Mouse (Mus musculus) liver (tissue): ENCODE data around the gene Olfr785.
"Not testable (repeated sequence)": the region's sequence is repeated elsewhere in the genome, so short reads cannot be mapped to it uniquely, and the experiment has no call there.

Source experiments
- DNase-seq: peaks from one replicate; pipeline ENCODE4 v3.0.0-alpha.2; 2020; ENCODE audit warnings: mixed read lengths

Gene Olfr785

GRCm38 (mm10) chr10:129405126-129405525 is at the start of gene Olfr785:
Olfr785 (plus strand) TSS chr10:129405426.
- DNase-seq: no peak

DNA sequence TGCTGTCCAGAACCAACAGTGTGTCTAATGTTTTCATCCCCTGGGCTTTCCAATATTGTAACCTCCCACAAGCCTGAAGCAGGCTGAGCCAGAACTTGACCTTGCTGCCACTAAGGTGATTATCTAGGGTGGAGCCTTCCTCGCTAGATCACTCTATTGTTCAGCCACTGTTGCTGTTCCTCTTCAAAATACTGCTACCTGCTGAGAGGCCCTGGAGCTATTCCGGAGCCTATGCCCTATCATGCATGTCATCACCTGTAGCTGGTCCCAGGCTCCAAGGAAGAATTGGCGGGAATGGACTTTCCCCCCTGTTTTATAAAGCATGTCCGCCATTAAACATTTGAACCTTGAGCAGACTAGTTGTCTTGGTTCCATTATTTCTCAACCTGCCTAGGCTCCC is 48.7 kb upstream of the Olfr785 start:
- DNase-seq: not testable (repeated sequence)

DNA sequence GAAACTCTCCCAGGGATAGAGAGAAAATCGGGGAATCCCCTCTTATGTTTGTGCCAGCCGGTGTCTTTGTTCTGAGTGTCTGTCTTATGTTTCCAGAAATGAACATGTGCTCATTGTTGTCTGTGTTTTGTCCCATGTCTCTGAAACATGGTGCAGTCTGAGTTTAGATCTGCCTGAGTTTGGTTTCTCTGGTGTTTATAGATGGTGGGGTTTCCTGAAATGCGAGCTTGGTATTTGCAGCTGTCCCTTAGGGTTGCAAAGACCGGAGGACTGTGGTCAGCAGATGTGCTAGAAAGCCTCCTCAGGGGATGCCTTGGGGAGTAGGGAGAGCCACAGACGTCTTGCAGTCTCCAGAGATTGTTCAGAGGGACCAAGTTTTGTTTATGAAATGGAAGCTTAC is 47.9 kb upstream of the Olfr785 start:
- DNase-seq: no peak

DNA sequence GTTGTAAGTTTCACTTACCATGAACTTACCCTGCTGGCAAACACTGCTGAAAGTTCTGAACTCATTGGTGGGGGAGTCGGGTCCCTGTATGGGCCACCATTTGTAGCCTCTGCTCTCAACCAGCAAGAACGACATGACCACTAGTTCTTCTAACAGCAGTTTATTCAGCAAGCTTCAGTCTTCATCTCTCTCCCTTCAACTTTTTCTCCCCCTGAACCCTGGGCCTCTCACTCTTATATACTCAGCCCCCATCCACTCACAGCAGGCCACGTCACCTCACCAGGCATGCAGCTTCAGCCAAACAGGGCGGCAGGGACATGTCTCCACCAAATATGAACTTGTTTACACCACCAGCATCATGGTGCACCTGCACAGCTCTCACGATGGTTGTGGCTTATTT is 31.2 kb upstream of the Olfr785 start:
- DNase-seq: not testable (repeated sequence)

GRCm38 (mm10) chr10:129383783-129384182 is 21.4 kb upstream of the Olfr785 start, which contains the start of gene Olfr784:
Olfr784 (plus strand) TSS chr10:129384083.
- DNase-seq: no peak

- DNase-seq: no peak
These were observed 4.3 kb upstream of the Olfr785 start for GRCm38 (mm10) chr10:129400892-129401291.

DNA sequence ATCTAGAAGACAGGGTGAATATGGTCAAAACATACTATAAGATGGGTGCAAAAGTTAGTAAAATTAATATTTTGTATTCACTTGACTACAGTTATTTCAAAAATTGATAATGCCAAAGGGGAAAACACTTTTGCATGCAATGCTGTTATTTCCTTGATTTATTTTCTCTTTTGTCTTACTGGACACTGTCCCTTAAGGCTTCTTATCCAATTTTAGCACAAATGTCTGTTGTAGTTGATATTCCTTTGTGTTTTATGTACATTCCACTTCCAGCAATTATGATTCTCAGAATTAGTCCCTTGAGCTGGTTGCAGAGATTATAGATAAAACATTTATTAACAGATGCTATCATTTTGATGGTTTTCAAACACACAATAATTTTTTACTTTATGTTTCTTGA is 21.8 kb downstream of the Olfr785 start, which contains the start of gene Olfr786:
Gene Olfr786 (plus strand): TSS at position 301 of the 400 bp plus-strand sequence.
- no peak for DNase-seq
